Mouse (Mus musculus) thymus, adult 2 months (tissue): ENCODE results near the gene Trpc5. TPM values are rescaled to one million over a fixed set of nuclear protein-coding genes. Genes with fewer than 3 reads are reported as not detected.

ENCODE experiments used
- DNase-seq: peaks from one replicate; pipeline ENCODE4 v3.0.0; 2021
- H3K27ac ChIP-seq: fragments of 200-500 bp; 2 replicates; pipeline ENCODE4 v1.5.1; 2012; ENCODE audit warnings: low read length, control low read depth; ENCODE audit not compliant: control insufficient read depth, insufficient read depth
- H3K27me3 ChIP-seq: fragments of 200-500 bp; 2 replicates; pipeline ENCODE4 v1.6.1; 2012; ENCODE audit warnings: mild to moderate bottlenecking, low read length, moderate library complexity, mixed read lengths; ENCODE audit not compliant: control insufficient read depth, insufficient read depth
- H3K36me3 ChIP-seq: fragments of 200-500 bp; 2 replicates; pipeline ENCODE4 v1.6.1; 2012; ENCODE audit warnings: mild to moderate bottlenecking, low read length, moderate library complexity; ENCODE audit not compliant: control insufficient read depth, insufficient read depth
- H3K4me1 ChIP-seq: fragments of 200-500 bp; replicated peaks from 2 replicates; pipeline ENCODE4 v1.6.1; 2012; ENCODE audit warnings: low read length; ENCODE audit not compliant: control insufficient read depth, insufficient read depth
- H3K4me3 ChIP-seq: fragments of 200-500 bp; 2 replicates; pipeline ENCODE4 v1.5.1; 2012; ENCODE audit warnings: mild to moderate bottlenecking, low read length, control low read depth, moderate library complexity; ENCODE audit not compliant: control insufficient read depth, insufficient read depth
- CTCF ChIP-seq: fragments of 200-500 bp; IDR thresholded peaks from 2 replicates; pipeline ENCODE4 v1.5.1; 2012; ENCODE audit warnings: mild to moderate bottlenecking, control low read depth, low read length, moderate library complexity, borderline replicate concordance; ENCODE audit not compliant: control insufficient read depth, poor library complexity, insufficient read depth; ENCODE audit errors: extremely low read depth
- POLR2A ChIP-seq: fragments of 200-500 bp; IDR thresholded peaks from 2 replicates; pipeline ENCODE4 v1.6.1; 2012; ENCODE audit warnings: mild to moderate bottlenecking, low read length, control low read depth, moderate library complexity; ENCODE audit not compliant: control insufficient read depth, poor library complexity, insufficient read depth; ENCODE audit errors: extremely low read depth
- WGBS: fragments of 180-500 bp; shearing (Covaris S2); methylation state at CpG from one replicate; pipeline ENCODE4 v1.1.7; 2018; 5-methylcytosine and 5-hydroxymethylcytosine counted together
- polyA plus RNA-seq: library from polyadenylated mRNA; depleted of rRNA; stranded (reverse); fragments of >200 nt; gene quantifications from 2 replicates; pipeline ENCODE4 v1.2.3, GENCODE M21; 2012

Trpc5 gene
- polyA plus RNA-seq, 1 experiment, result 0.03 TPM

DNA sequence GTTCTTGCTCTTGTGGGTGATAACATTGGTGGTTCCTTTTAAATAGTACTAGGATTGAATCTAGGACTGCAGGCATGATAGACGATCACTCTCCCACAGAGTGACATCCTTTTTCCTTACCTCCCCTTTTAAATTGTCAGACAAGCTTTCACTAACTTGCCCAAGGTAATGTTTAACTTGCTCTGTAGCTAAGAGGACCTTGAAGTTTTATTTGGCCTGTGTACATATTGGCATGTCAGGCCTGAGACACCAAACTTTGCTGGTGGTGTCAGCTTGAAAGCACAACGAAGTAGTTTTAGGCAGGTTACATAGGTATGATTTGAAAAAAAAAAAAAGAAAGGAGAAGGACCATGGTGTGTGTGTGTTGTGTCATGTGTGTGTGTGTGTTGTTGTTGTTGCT is 35.8 kb downstream of the Trpc5 start:
- H3K36me3 ChIP-seq, result no peaks in the 10 kb centered on the region
- TF ChIP-seq POLR2A (no peak), CTCF (no peak)
- no peak overlapping the region for H3K27ac ChIP-seq
- no peak for DNase-seq
- H3K4me1 ChIP-seq, result no peaks in the 10 kb centered on the region
- WGBS, result 82% methylated on average over 2 of the region's 2 CpGs
- no peak overlapping the region for H3K4me3 ChIP-seq
- no peaks in the 10 kb centered on the region for H3K27me3 ChIP-seq

DNA sequence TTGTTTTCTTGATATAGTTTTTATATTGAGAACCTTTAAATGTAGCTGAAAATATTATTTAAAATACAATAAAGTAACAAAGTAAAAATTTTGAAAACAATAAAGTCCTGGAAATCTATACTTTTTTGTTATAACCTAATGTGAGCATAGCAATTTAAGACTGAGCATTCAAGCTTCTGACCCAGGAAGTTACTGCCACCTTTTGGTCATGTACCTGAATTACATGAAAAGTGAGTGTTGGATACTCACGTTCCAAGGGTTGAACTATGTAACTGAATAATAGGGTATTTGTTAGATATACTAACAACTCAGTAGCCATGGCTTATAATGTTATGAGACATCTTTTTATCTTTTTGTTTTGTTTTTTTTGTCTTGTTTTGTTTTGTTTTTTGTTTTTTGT is 42.6 kb downstream of the Trpc5 start:
- H3K27me3 ChIP-seq, result no peaks in the 10 kb centered on the region
- H3K4me3 ChIP-seq, result no peak overlapping the region
- DNase-seq, result peak; percentile 6
- 53% methylated on average over 1 of the region's 1 CpGs for WGBS
- H3K4me1 ChIP-seq, result no peaks in the 10 kb centered on the region
- H3K27ac ChIP-seq, result no peak overlapping the region
- no peaks in the 10 kb centered on the region for H3K36me3 ChIP-seq
- no peak for TF ChIP-seq POLR2A
- no peak for TF ChIP-seq CTCF

DNA sequence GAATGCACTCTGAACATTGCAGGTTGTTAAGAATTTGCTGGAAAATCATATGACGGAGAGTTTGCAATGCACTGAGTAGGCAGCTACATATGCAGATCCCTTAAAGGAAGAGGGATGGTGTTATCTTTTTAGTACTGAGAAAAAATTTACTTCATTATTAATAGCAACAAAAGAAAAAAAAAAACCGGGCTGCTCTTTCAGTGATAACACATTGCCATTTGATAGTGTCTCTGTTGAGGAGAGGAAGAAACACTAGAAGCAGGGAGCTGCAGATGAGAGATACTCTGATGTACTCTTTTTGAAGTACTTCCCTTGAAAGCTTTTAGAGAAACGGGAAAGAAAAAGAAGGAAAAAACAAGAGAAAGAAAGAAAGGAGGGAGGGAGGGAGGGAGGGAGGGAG is 43.2 kb downstream of the Trpc5 start:
- H3K27me3 ChIP-seq, result no peaks in the 10 kb centered on the region
- no peak overlapping the region for H3K4me3 ChIP-seq
- no peak for TF ChIP-seq CTCF
- no peak for TF ChIP-seq POLR2A
- 58% methylated on average over 2 of the region's 3 CpGs for WGBS
- DNase-seq, result no peak
- no peak overlapping the region for H3K27ac ChIP-seq
- no peaks in the 10 kb centered on the region for H3K4me1 ChIP-seq
- no peaks in the 10 kb centered on the region for H3K36me3 ChIP-seq

DNA sequence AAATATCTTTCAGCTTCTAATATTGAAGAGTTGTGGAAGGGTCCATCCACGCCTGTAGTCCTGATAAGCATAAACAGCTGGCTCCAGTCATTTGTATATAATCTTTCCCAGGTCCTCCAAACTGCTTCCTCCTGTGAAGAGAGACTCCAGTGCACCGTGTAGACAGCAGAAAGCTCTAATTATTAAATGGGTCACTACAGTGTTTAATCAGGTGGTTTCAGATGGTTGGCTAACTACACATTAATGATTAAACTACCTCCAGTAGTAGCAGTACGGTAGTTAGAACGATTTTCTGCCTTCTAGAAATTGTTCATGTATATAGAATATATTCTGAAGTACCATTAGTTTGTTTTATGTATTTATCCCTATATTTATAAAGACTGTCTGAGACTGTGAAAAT is 75.2 kb downstream of the Trpc5 start:
- Histone ChIP-seq H3K27ac (no peak overlapping the region), H3K27me3 (no peaks in the 10 kb centered on the region), H3K4me1 (no peaks in the 10 kb centered on the region), H3K4me3 (no peak overlapping the region), H3K36me3 (no peaks in the 10 kb centered on the region)
- 90% methylated on average over 4 of the region's 4 CpGs for WGBS
- no peak for DNase-seq
- TF ChIP-seq POLR2A (no peak), CTCF (no peak)

DNA sequence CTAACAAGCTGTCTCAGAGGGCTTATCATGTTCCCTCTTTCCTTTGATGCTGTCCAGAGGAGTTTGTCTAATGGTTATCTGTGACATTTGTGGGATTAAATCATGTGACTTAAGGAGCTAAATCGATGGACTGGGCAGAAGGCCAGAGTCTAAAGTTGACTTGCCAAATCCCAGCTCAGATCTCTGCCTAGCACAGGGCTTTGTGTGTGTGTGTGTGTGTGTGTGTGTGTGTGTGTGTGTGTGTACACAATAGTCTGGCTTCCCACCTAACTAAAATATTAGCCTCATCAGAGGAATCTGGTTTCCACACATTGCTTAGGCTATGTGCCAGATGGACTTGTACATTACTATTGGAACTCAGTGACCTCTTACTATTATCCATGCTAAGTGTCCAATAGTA is 151.5 kb downstream of the Trpc5 start:
- WGBS, result 76% methylated on average over 1 of the region's 1 CpGs
- H3K27ac ChIP-seq, result no peak overlapping the region
- H3K36me3 ChIP-seq, result no peaks in the 10 kb centered on the region
- TF ChIP-seq CTCF (no peak), POLR2A (no peak)
- no peaks in the 10 kb centered on the region for H3K27me3 ChIP-seq
- DNase-seq, result no peak
- no peaks in the 10 kb centered on the region for H3K4me1 ChIP-seq
- H3K4me3 ChIP-seq, result no peak overlapping the region

DNA sequence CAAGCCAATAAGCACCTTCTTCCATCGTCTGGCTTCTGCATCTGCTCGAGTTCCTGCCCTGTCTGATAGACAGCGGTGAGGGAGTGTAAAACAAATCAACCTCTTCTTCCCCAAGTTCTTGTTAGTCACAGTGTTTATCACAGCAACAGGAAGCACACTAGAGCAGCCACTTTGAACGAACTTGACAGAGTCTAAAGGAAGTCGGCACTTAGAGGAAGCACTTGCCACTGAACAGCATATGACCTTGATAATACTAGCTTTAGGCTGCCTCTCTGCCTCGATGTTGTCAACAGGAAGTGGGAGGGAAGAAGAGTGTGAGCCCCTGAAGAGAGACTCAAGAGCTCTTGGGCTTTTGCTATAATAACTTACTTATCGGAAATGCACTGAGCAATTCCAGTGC is 161.9 kb downstream of the Trpc5 start:
- peaks cover 4% of the 10 kb centered on the region for H3K4me1 ChIP-seq
- DNase-seq, result peak; percentile 41
- H3K36me3 ChIP-seq, result no peaks in the 10 kb centered on the region
- H3K27me3 ChIP-seq, result no peaks in the 10 kb centered on the region
- H3K4me3 ChIP-seq, result no peak overlapping the region
- TF ChIP-seq POLR2A, result no peak
- TF ChIP-seq CTCF, result no peak
- 18% methylated on average over 7 of the region's 7 CpGs for WGBS
- peak overlapping the region; percentile 98 for H3K27ac ChIP-seq

DNA sequence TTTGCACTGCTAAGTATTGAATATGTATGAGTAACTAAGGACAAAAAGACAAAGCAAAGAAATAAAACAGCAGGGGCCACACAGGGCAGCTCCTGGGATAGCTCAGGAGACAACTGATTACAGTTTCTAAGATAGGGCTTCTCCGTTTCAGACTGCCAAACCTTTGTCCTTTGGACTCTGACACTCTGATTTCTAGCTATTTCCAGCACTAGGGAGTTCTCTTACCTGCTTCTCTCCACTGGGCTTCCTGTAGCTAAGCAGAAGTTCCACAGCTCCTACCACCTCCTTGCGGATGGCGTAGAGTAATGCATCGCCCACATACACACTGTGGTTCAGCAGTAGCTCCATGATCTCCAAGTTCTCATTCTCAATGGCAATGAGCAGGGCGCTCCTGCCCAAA is 164.7 kb downstream of the Trpc5 start:
- no peak overlapping the region for H3K27ac ChIP-seq
- no peak for DNase-seq
- WGBS, result 97% methylated on average over 5 of the region's 5 CpGs
- peaks cover 4% of the 10 kb centered on the region for H3K4me1 ChIP-seq
- no peak overlapping the region for H3K4me3 ChIP-seq
- no peaks in the 10 kb centered on the region for H3K27me3 ChIP-seq
- TF ChIP-seq CTCF (no peak), POLR2A (no peak)
- no peaks in the 10 kb centered on the region for H3K36me3 ChIP-seq

DNA sequence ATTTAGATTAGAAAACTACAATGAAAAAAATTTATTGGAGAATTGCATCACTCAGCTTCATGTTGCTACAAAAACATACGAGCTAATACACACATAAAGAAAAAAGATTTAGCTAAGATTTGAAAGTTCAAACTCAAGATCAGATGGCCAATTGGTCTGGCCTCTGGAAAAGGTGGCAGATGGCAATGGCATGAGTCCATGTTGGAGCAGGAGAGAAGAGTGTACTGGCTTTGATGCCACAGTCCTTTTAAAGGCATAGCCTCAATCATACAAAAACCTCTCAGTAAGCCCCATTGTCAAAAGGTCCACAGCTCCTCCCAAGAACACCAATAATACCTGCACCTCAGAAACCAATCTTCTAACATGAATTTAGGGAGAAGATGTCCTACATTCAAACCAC is 196.6 kb downstream of the Trpc5 start:
- TF ChIP-seq POLR2A (no peak), CTCF (no peak)
- 97% methylated on average over 1 of the region's 1 CpGs for WGBS

More for the DNA sequence above, 196.6 kb downstream of the Trpc5 start:
- no peak overlapping the region for H3K4me3 ChIP-seq
- H3K36me3 ChIP-seq, result no peaks in the 10 kb centered on the region
- no peak for DNase-seq
- no peak overlapping the region for H3K27ac ChIP-seq
- no peaks in the 10 kb centered on the region for H3K27me3 ChIP-seq
- H3K4me1 ChIP-seq, result no peaks in the 10 kb centered on the region
